Mouse (Mus musculus) midbrain, embryonic 10.5 days (tissue): ENCODE data around the gene Lmod2. TPM values are rescaled to one million over a fixed set of nuclear protein-coding genes. Genes with fewer than 3 reads are reported as not detected.

Experiments used
- DNase-seq: peaks from one replicate; pipeline ENCODE4 v3.0.0-alpha.2; 2017; ENCODE audit warnings: low spot score
- H3K27ac ChIP-seq: fragments of 300-500 bp; sonication (generic); replicated peaks from 2 replicates; pipeline ENCODE4 v1.5.1; 2016; ENCODE audit warnings: mild to moderate bottlenecking
- H3K27me3 ChIP-seq: fragments of 300-500 bp; sonication (generic); 2 replicates; pipeline ENCODE4 v1.6.1; 2016; ENCODE audit warnings: low read depth, mild to moderate bottlenecking; ENCODE audit not compliant: poor library complexity, severe bottlenecking
- H3K36me3 ChIP-seq: fragments of 300-500 bp; sonication (generic); 2 replicates; pipeline ENCODE4 v1.6.1; 2016; ENCODE audit warnings: mild to moderate bottlenecking, moderate library complexity
- H3K4me1 ChIP-seq: fragments of 300-500 bp; sonication (generic); 2 replicates; pipeline ENCODE4 v1.6.1; 2016
- H3K4me3 ChIP-seq: fragments of 300-500 bp; sonication (generic); 2 replicates; pipeline ENCODE4 v1.5.1; 2016; ENCODE audit warnings: mild to moderate bottlenecking, moderate library complexity
- H3K9me3 ChIP-seq: fragments of 300-500 bp; sonication (generic); replicated peaks from 2 replicates; pipeline ENCODE4 v1.6.1; 2016; ENCODE audit warnings: mild to moderate bottlenecking
- WGBS: fragments of 180-500 bp; shearing (Covaris S2); methylation state at CpG from one replicate; pipeline ENCODE4 v1.1.7; 2016; 5-methylcytosine and 5-hydroxymethylcytosine counted together
- polyA plus RNA-seq: library from polyadenylated mRNA; unstranded; fragments of >200 nt; fragmentation: Nextera tagmentation; extraction: Ambion mirVana; gene quantifications from 2 replicates; pipeline ENCODE4 v1.2.1, GENCODE M21; 2016

Gene Lmod2
- 0.15 TPM in 1 of 2 replicates, not detected in the other for polyA plus RNA-seq

GRCm38 (mm10) chr6:24597500-24597899, at the start of gene Lmod2:
Lmod2 (plus strand) TSS chr6:24597762.
- Histone ChIP-seq H3K36me3 (no peaks in the 10 kb centered on the region), H3K27ac (0 out of 2 replicates have a peak within 1 kb of the TSS, but pooled peaks have one; percentile 1), H3K4me1 (peaks cover 6% of the 10 kb centered on the region; the same call in 1 of the 2 replicates), H3K27me3 (no peaks in the 10 kb centered on the region), H3K4me3 (no peak within 1 kb of the TSS), H3K9me3 (no peaks in the 10 kb centered on the region)
- WGBS: 60% methylated on average over 10 of the region's 10 CpGs
- DNase-seq: no peak

DNA sequence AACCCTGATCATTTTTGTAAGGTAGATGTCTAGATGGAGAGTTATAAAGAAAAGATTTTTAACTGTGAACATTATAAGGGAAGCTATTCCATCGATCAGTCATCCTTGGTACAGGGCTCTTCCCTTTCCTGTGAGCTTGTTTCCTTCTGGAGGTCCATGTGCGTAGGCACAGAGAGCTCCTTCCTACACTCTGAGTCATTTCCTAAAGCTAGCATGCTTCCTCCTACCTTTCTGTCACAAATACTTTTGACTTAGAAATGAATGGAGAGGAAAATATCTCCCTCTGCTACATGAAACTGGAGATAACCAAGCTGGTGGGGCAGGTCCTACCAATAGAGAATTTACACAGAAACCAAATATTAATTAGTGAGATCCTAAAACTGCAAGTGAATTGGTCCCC, 47.8 kb upstream of the Lmod2 start:
- Histone ChIP-seq H3K36me3 (no peaks in the 10 kb centered on the region), H3K27ac (no peak overlapping the region), H3K4me1 (no peaks in the 10 kb centered on the region), H3K27me3 (no peaks in the 10 kb centered on the region), H3K4me3 (no peak overlapping the region), H3K9me3 (no peaks in the 10 kb centered on the region)
- DNase-seq: no peak
- 90% methylated on average over 2 of the region's 2 CpGs for WGBS

- DNase-seq: no peak
- Histone ChIP-seq H3K27ac (no peak overlapping the region), H3K9me3 (no peaks in the 10 kb centered on the region), H3K27me3 (no peaks in the 10 kb centered on the region), H3K4me3 (no peak overlapping the region), H3K4me1 (no peaks in the 10 kb centered on the region), H3K36me3 (no peaks in the 10 kb centered on the region)
- 77% methylated on average over 7 of the region's 7 CpGs for WGBS
Observed at GRCm38 (mm10) chr6:24552046-24552445, 45.5 kb upstream of the Lmod2 start.

DNA sequence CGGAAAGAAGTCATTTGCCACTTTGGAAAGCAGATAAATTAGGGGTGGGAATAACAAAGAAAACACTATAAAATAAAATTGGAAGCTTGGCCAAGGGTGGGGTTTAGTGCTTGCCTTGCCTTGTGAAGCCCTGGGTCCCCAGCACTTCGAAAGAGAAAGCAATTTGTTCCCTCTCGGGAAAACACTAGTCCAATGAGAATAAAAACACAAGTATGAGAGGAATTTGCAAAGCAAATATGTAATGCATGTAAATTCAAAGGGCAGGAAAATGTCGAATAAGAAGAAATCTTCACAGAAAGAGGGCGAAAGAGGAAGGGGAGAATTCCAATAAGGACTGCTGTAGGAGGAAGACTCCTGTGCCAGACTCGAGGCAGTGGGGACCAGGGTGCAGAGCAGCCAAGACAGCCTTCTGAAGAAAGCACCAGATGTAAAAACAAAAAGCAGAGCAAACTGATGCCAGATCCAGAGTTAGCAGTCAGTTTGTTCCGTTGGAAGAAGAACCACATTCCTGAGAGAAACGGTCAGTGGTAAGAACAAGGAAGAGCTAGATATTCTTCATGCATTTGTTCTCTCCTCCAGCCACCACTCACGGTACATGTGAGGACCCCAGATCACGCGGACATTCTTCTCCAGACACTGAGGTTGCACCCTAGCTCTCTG, 43.0 kb upstream of the Lmod2 start:
- no peak for DNase-seq
- 76% methylated on average over 11 of the region's 11 CpGs for WGBS
- Histone ChIP-seq H3K4me3 (no peak overlapping the region), H3K36me3 (no peaks in the 10 kb centered on the region), H3K27me3 (no peaks in the 10 kb centered on the region), H3K27ac (no peak overlapping the region), H3K9me3 (no peaks in the 10 kb centered on the region), H3K4me1 (no peaks in the 10 kb centered on the region)

DNA sequence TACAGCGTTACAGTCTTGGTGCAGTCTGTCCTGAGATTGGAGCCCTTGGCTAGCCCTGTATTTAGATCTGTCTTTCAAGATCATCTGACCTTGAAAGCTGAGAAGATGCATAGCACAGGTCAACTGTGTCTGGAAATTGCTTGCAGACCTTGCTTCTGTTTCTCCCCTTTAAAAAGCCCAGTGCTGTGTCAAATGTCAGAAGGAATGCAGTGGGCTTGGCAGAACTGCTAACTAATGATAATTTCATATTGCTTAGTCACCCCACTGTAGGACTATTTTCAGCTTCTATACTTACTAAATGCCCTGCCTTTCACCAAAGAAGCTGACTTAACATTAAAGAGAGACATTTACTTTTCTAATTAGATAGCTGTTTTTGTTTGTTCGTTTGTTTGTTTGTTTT, 42.1 kb upstream of the Lmod2 start:
- H3K27ac ChIP-seq: no peak overlapping the region
- no peaks in the 10 kb centered on the region for H3K4me1 ChIP-seq
- no peaks in the 10 kb centered on the region for H3K9me3 ChIP-seq
- no peaks in the 10 kb centered on the region for H3K27me3 ChIP-seq
- H3K36me3 ChIP-seq: no peaks in the 10 kb centered on the region
- DNase-seq: no peak
- WGBS: 84% methylated on average over 2 of the region's 2 CpGs
- H3K4me3 ChIP-seq: no peak overlapping the region

- Histone ChIP-seq H3K9me3 (no peaks in the 10 kb centered on the region), H3K4me1 (no peaks in the 10 kb centered on the region), H3K27me3 (no peaks in the 10 kb centered on the region), H3K27ac (no peak overlapping the region), H3K36me3 (no peaks in the 10 kb centered on the region), H3K4me3 (no peak overlapping the region)
- WGBS: 84% methylated on average over 9 of the region's 9 CpGs
- DNase-seq: no peak
Observed at GRCm38 (mm10) chr6:24564081-24564480, 33.5 kb upstream of the Lmod2 start.

DNA sequence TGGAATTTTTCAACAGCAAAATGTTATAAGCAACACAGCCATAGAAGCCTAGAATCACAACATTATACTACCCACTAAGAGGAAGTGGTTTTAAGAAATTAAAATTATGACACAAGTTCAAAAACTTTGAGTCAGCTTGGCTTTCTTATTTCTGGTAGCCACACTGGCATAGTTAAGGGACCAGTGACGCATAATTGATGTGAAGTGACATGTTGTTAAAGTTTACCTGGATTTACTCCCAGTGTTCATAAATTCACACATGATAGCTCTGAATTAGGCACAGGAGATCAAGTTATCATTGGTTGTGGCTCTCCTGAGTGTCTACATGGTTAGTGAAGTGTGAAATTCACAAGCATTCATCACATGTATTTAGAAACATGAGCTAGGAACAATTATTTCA, 32.7 kb upstream of the Lmod2 start:
- no peak overlapping the region for H3K4me3 ChIP-seq
- no peak for DNase-seq
- H3K9me3 ChIP-seq: no peaks in the 10 kb centered on the region
- no peak overlapping the region for H3K27ac ChIP-seq
- H3K4me1 ChIP-seq: no peaks in the 10 kb centered on the region
- no peaks in the 10 kb centered on the region for H3K27me3 ChIP-seq
- no peaks in the 10 kb centered on the region for H3K36me3 ChIP-seq
- WGBS: 98% methylated on average over 1 of the region's 1 CpGs

- H3K4me1 ChIP-seq: no peaks in the 10 kb centered on the region
- H3K27ac ChIP-seq: no peak overlapping the region
- no peaks in the 10 kb centered on the region for H3K36me3 ChIP-seq
- H3K27me3 ChIP-seq: no peaks in the 10 kb centered on the region
- H3K9me3 ChIP-seq: no peaks in the 10 kb centered on the region
- WGBS: 89% methylated on average over 5 of the region's 5 CpGs
- H3K4me3 ChIP-seq: no peak overlapping the region
- DNase-seq: no peak
Observed at GRCm38 (mm10) chr6:24568963-24569362, 28.6 kb upstream of the Lmod2 start.

DNA sequence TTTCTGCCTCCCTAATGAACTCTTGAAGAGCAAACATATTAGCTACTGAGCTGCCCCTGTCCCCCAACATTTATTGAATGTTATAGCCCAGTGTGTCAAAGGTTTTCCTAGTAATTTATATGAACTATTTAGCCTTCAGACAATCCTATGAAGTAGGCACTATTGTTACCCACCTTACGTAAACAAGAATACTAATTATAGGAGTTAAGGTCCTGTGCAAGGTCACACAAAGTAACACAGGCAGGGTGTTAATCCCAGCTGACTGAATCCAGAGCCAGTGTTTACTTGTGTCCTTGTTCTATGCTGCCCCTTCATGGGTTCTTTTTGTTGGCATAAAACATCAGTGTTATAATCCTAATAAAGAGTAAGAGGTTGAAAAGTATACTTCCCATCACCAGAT, 27.9 kb upstream of the Lmod2 start:
- Histone ChIP-seq H3K27me3 (no peaks in the 10 kb centered on the region), H3K4me1 (no peaks in the 10 kb centered on the region), H3K4me3 (no peak overlapping the region), H3K36me3 (no peaks in the 10 kb centered on the region), H3K9me3 (0 out of 2 replicates have a peak, but pooled peaks cover 3% of the 10 kb centered on the region), H3K27ac (no peak overlapping the region)
- 90% methylated on average over 1 of the region's 1 CpGs for WGBS
- DNase-seq: no peak

GRCm38 (mm10) chr6:24570278-24570677, 27.3 kb upstream of the Lmod2 start:
- H3K36me3 ChIP-seq: no peaks in the 10 kb centered on the region
- 74% methylated on average over 11 of the region's 11 CpGs for WGBS

DNA sequence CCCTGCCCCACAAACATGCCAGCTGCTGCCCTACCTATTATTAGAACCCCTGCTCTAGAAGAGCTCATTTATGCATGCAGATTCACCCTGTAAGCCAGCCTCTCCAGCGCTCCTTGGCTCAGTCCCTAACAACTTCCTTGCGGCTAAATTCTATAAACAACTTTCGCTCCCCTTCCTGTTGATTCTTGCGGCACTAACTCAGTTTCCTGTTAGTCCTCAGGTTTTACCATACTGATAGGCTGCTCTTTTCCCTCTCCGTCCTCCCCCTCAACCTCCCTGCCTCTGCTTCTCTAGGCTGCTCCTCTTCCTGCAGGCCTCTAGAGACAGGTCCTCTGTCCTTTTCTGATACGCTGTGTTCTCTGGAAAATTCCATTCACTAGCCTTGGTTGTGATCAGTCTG, 26.4 kb upstream of the Lmod2 start:
- WGBS: 73% methylated on average over 6 of the region's 6 CpGs
- Histone ChIP-seq H3K27me3 (no peaks in the 10 kb centered on the region), H3K27ac (no peak overlapping the region), H3K4me3 (no peak overlapping the region), H3K36me3 (no peaks in the 10 kb centered on the region), H3K9me3 (0 out of 2 replicates have a peak, but pooled peaks cover 3% of the 10 kb centered on the region), H3K4me1 (no peaks in the 10 kb centered on the region)
- no peak for DNase-seq

More at GRCm38 (mm10) chr6:24570278-24570677, 27.3 kb upstream of the Lmod2 start:
- no peak for DNase-seq
- Histone ChIP-seq H3K27ac (no peak overlapping the region), H3K4me3 (no peak overlapping the region), H3K27me3 (no peaks in the 10 kb centered on the region), H3K9me3 (0 out of 2 replicates have a peak, but pooled peaks cover 3% of the 10 kb centered on the region), H3K4me1 (no peaks in the 10 kb centered on the region)

- Histone ChIP-seq H3K9me3 (0 out of 2 replicates have a peak, but pooled peaks cover 3% of the 10 kb centered on the region), H3K36me3 (no peaks in the 10 kb centered on the region), H3K27me3 (no peaks in the 10 kb centered on the region), H3K4me3 (no peak overlapping the region), H3K27ac (no peak overlapping the region), H3K4me1 (no peaks in the 10 kb centered on the region)
- DNase-seq: no peak
- WGBS: 93% methylated on average over 14 of the region's 14 CpGs
Observed at GRCm38 (mm10) chr6:24572431-24572830, 25.1 kb upstream of the Lmod2 start.

DNA sequence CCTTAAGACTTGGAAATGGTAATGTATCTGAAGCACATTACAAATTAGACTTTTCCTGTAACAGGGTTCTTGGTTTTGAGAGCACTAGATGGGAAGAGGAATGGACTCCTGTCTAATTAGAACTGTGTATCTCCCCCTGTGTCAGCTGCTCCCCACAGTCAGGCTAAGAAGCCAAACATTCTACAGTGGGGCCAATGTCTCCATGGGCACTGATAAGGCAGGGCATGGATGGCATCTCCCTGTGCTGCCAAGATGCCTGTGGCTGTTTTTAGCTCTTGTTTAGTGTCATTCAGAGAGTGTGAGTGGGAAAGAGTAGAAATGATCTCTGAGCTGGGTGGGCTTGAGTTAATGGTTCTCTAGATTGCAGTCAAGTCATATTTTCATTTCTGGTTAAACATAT, 24.2 kb upstream of the Lmod2 start:
- H3K9me3 ChIP-seq: 0 out of 2 replicates have a peak, but pooled peaks cover 3% of the 10 kb centered on the region
- H3K27me3 ChIP-seq: no peaks in the 10 kb centered on the region
- no peak overlapping the region for H3K27ac ChIP-seq
- no peak overlapping the region for H3K4me3 ChIP-seq
- no peaks in the 10 kb centered on the region for H3K4me1 ChIP-seq
- no peak for DNase-seq
- H3K36me3 ChIP-seq: no peaks in the 10 kb centered on the region
